Mouse (Mus musculus) embryonic facial prominence, embryonic 10.5 days (tissue): Measurements from ENCODE around the gene Olfr698. TPM values are rescaled to one million over a fixed set of nuclear protein-coding genes. Genes with fewer than 3 reads are reported as not detected.

Source experiments
- polyA plus RNA-seq: library from polyadenylated mRNA; unstranded; fragments of >200 nt; fragmentation: Nextera tagmentation; extraction: Ambion mirVana; gene quantifications from 2 replicates; pipeline ENCODE4 v1.2.1, GENCODE M21; 2016

Gene Olfr698
- polyA plus RNA-seq, 1 experiment from 2014 or later, result not detected

Other genes starting within 250 kb of the Olfr698 start
- gene Olfr693, start 74.8 kb downstream of the Olfr698 start, polyA plus RNA-seq, result 0.05 TPM in 1 of 2 replicates, not detected in the other
- gene Olfr694, start 63.6 kb downstream of the Olfr698 start, polyA plus RNA-seq, result not detected in 2 replicates
- not detected in 2 replicates for gene Olfr695, start 39.0 kb downstream of the Olfr698 start, polyA plus RNA-seq
- not detected in 2 replicates for gene Olfr697, start 13.0 kb downstream of the Olfr698 start, polyA plus RNA-seq
- not detected in 2 replicates for gene Olfr699, start 37.8 kb upstream of the Olfr698 start, polyA plus RNA-seq
- gene Olfr700, start 53.4 kb upstream of the Olfr698 start, polyA plus RNA-seq, result not detected in 2 replicates
- gene Olfr701, start 58.7 kb upstream of the Olfr698 start, polyA plus RNA-seq, result not detected in 2 replicates
- gene Olfr702, start 78.5 kb upstream of the Olfr698 start, polyA plus RNA-seq, result not detected in 2 replicates
- not detected in 2 replicates for gene Olfr703, start 88.0 kb upstream of the Olfr698 start, polyA plus RNA-seq
- gene Olfr704, start 107.8 kb upstream of the Olfr698 start, polyA plus RNA-seq, result not detected in 2 replicates
- gene Olfr705, start 121.5 kb upstream of the Olfr698 start, polyA plus RNA-seq, result not detected in 2 replicates
- not detected in 2 replicates for gene Olfr706, start 132.8 kb upstream of the Olfr698 start, polyA plus RNA-seq
- gene Olfr707, start 145.8 kb upstream of the Olfr698 start, polyA plus RNA-seq, result not detected in 2 replicates
- not detected in 2 replicates for gene Olfr1532-ps1, start 152.6 kb upstream of the Olfr698 start, polyA plus RNA-seq
- gene Olfr709-ps1, start 176.8 kb upstream of the Olfr698 start, polyA plus RNA-seq, result not detected in 2 replicates
- gene Olfr710, start 192.9 kb upstream of the Olfr698 start, polyA plus RNA-seq, result not detected in 2 replicates
- gene Olfr6, start 208.5 kb upstream of the Olfr698 start, polyA plus RNA-seq, result not detected in 2 replicates
- gene Olfr711, start 220.1 kb upstream of the Olfr698 start, polyA plus RNA-seq, result not detected in 2 replicates